Mouse (Mus musculus): ENCODE data around the gene Itpka. TPM values are rescaled to one million over a fixed set of nuclear protein-coding genes. Genes with fewer than 3 reads are reported as not detected.
A peak's percentile ranks its signal among the peaks of the same experiment; 100 is the strongest.

Itpka gene
- total RNA-seq, 2 experiments from 2014 or later, result 265 to 270 TPM

- H3K4me3 ChIP-seq, result no peak overlapping the region
- DNase-seq (ENCODE audit: low spot score in 2 of 2), result no peak
- TF ChIP-seq CTCF (conservative IDR thresholded peaks at IDR 0.05), result no peak
- H3K27ac ChIP-seq, result no peak overlapping the region
Observed at GRCm38 (mm10) chr2:119740567-119740966, 1.6 kb upstream of the Itpka start.

- H3K4me3 ChIP-seq, result peak overlapping the region; percentile 76
- TF ChIP-seq CTCF (conservative IDR thresholded peaks at IDR 0.05), result no peak
- peak in 1 of 2 experiments; percentile 35 for DNase-seq (ENCODE audit: low spot score in 2 of 2)
- H3K27ac ChIP-seq, result peak overlapping the region; percentile 98
Observed at GRCm38 (mm10) chr2:119742461-119743175, 481 bp downstream of the Itpka start.

GRCm38 (mm10) chr2:119743176-119743807 is 1.2 kb downstream of the Itpka start:
- peak overlapping the region; percentile 76 for H3K4me3 ChIP-seq
- H3K27ac ChIP-seq, result peak overlapping the region; percentile 98
- no peak for TF ChIP-seq CTCF (conservative IDR thresholded peaks at IDR 0.05)
- peak; percentile 80 to 82 for DNase-seq (ENCODE audit: low spot score in 2 of 2)

- peak overlapping the region; percentile 76 for H3K4me3 ChIP-seq
- no peak for DNase-seq (ENCODE audit: low spot score in 2 of 2)
- peak overlapping the region; percentile 98 for H3K27ac ChIP-seq
- TF ChIP-seq CTCF (conservative IDR thresholded peaks at IDR 0.05), result no peak
Observed at GRCm38 (mm10) chr2:119743808-119744162, 1.6 kb downstream of the Itpka start.

- Histone ChIP-seq H3K27ac (peak overlapping the region; percentile 98), H3K4me3 (peak overlapping the region; percentile 76)
- TF ChIP-seq CTCF (conservative IDR thresholded peaks at IDR 0.05), result no peak
- peak in 1 of 2 experiments; percentile 34 for DNase-seq (ENCODE audit: low spot score in 2 of 2)
Observed at GRCm38 (mm10) chr2:119744163-119745111, 2.3 kb downstream of the Itpka start.

GRCm38 (mm10) chr2:119745281-119745680 is 3.1 kb downstream of the Itpka start:
- peak; percentile 75 for TF ChIP-seq CTCF (conservative IDR thresholded peaks at IDR 0.05)
- Histone ChIP-seq H3K27ac (peak overlapping the region; percentile 98), H3K4me3 (peak overlapping the region; percentile 76)
- DNase-seq (ENCODE audit: low spot score in 2 of 2), result peak in 1 of 2 experiments; percentile 55

- peak overlapping the region; percentile 48; the same call in 1 of the 2 replicates for H3K27ac ChIP-seq
- TF ChIP-seq CTCF (conservative IDR thresholded peaks at IDR 0.05), result no peak
- H3K4me3 ChIP-seq, result no peak overlapping the region
- peak; percentile 37 to 54 for DNase-seq (ENCODE audit: low spot score in 2 of 2)
Observed at GRCm38 (mm10) chr2:119747554-119747953, 5.4 kb downstream of the Itpka start.

- Histone ChIP-seq H3K27ac (0 out of 2 replicates have a peak overlapping the region, but pooled peaks have one; percentile 37), H3K4me3 (no peak overlapping the region; the same call in 1 of the 2 replicates)
- TF ChIP-seq CTCF (conservative IDR thresholded peaks at IDR 0.05), result no peak
- peak in 1 of 2 experiments; percentile 32 for DNase-seq (ENCODE audit: low spot score in 2 of 2)
Observed at GRCm38 (mm10) chr2:119749260-119749659, 7.1 kb downstream of the Itpka start.

GRCm38 (mm10) chr2:119757601-119758100 is 15.5 kb downstream of the Itpka start:
- no peak for TF ChIP-seq CTCF (conservative IDR thresholded peaks at IDR 0.05)
- DNase-seq (ENCODE audit: low spot score in 2 of 2), result no peak
- H3K27ac ChIP-seq, result peak overlapping the region; percentile 83

GRCm38 (mm10) chr2:119758101-119758843 is 16.1 kb downstream of the Itpka start:
- Histone ChIP-seq H3K4me3 (peak overlapping the region; percentile 74), H3K27ac (peak overlapping the region; percentile 83)
- no peak for TF ChIP-seq CTCF (conservative IDR thresholded peaks at IDR 0.05)
- no peak for DNase-seq (ENCODE audit: low spot score in 2 of 2)

More at GRCm38 (mm10) chr2:119757601-119758100, 15.5 kb downstream of the Itpka start:
- peak overlapping the region; percentile 74 for H3K4me3 ChIP-seq

GRCm38 (mm10) chr2:119758844-119759835 is 17.0 kb downstream of the Itpka start:
- H3K4me3 ChIP-seq, result peak overlapping the region; percentile 74
- H3K27ac ChIP-seq, result peak overlapping the region; percentile 83; the same call in 1 of the 2 replicates
- DNase-seq (ENCODE audit: low spot score in 2 of 2), result no peak
- no peak for TF ChIP-seq CTCF (conservative IDR thresholded peaks at IDR 0.05)

Measured in layer of hippocampus, adult 2 months (tissue).